Mouse (Mus musculus): ENCODE measurements around the gene Caap1. TPM values are rescaled to one million over a fixed set of nuclear protein-coding genes. Genes with fewer than 3 reads are reported as not detected.

The Caap1 gene
- polyA plus RNA-seq, 1 experiment from 2014 or later: 17.1 TPM

- 94% methylated on average over 4 of the region's 4 CpGs for WGBS
- no peaks in the 10 kb centered on the region for H3K27me3 ChIP-seq (replicated peaks; ENCODE audit: control insufficient read depth, insufficient read depth, low read length)
- H3K9ac ChIP-seq (ENCODE audit: low read depth, low read length): no peak overlapping the region
- no peak overlapping the region for H3K27ac ChIP-seq (replicated peaks; ENCODE audit: low read depth, low read length)
- H3K4me2 ChIP-seq (ENCODE audit: low read depth, low read length): no peak overlapping the region
- DNase-seq (ENCODE audit: low spot score) (no peak), ATAC-seq (ENCODE audit: low read depth) (no peak)
- peaks cover 48% of the 10 kb centered on the region for H3K36me3 ChIP-seq (ENCODE audit: control insufficient read depth, insufficient read depth, low read length)
- H3K9me3 ChIP-seq (ENCODE audit: control insufficient read depth, low read length): no peaks in the 10 kb centered on the region
- no peak overlapping the region for H3K4me3 ChIP-seq (ENCODE audit: low read depth, low read length)
- H3K4me1 ChIP-seq (ENCODE audit: control insufficient read depth, insufficient read depth, low read length): no peaks in the 10 kb centered on the region
These were observed 16.1 kb upstream of the Caap1 start for GRCm38 (mm10) chr4:94572677-94573076.

GRCm38 (mm10) chr4:94564297-94564696, 7.7 kb upstream of the Caap1 start:
- Histone ChIP-seq H3K9me3 (ENCODE audit: control insufficient read depth, low read length) (no peaks in the 10 kb centered on the region), H3K27ac (replicated peaks; ENCODE audit: low read depth, low read length) (no peak overlapping the region), H3K4me2 (ENCODE audit: low read depth, low read length) (no peak overlapping the region), H3K4me3 (ENCODE audit: low read depth, low read length) (no peak overlapping the region), H3K9ac (ENCODE audit: low read depth, low read length) (no peak overlapping the region), H3K36me3 (ENCODE audit: control insufficient read depth, insufficient read depth, low read length) (peaks cover 8% of the 10 kb centered on the region), H3K27me3 (replicated peaks; ENCODE audit: control insufficient read depth, insufficient read depth, low read length) (no peaks in the 10 kb centered on the region), H3K4me1 (ENCODE audit: control insufficient read depth, insufficient read depth, low read length) (no peaks in the 10 kb centered on the region)
- ATAC-seq (ENCODE audit: low read depth) (no peak), DNase-seq (ENCODE audit: low spot score) (no peak)

DNA sequence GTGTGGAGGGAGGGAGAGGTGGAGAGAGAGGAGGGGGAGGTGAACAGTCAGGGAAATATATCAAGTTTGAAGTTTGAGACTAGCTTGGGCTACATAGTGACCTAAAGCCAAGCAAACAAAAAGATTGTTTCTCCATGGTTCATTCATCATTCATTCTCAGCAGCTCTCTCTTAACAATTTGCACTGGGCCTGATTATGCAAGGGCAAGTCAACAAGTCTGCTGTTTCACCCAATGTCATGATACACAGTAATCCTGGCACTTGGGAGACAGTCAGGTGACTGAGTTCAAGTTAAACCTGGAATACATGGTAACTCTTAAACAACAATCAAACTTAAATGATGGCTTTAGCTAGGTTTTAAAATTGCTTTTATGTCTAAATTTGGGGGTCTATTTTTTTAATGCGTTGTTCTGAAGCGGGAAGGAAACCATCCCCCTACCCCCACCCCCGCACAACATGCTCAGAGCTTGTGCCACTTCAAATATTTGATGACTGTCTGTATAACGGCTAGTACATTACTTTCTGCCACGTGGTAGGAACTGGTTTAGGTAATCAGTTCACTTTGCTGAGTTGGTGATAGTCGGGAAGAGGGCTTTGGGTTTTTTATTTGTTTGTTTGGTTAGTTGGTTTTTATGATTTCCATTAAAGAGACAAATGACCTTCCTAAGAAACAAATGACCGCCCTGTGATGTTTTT, 5.5 kb upstream of the Caap1 start:
- Histone ChIP-seq H3K4me2 (ENCODE audit: low read depth, low read length) (no peak overlapping the region), H3K36me3 (ENCODE audit: control insufficient read depth, insufficient read depth, low read length) (no peaks in the 10 kb centered on the region), H3K9me3 (ENCODE audit: control insufficient read depth, low read length) (no peaks in the 10 kb centered on the region), H3K4me3 (ENCODE audit: low read depth, low read length) (no peak overlapping the region), H3K4me1 (ENCODE audit: control insufficient read depth, insufficient read depth, low read length) (no peaks in the 10 kb centered on the region), H3K27me3 (replicated peaks; ENCODE audit: control insufficient read depth, insufficient read depth, low read length) (no peaks in the 10 kb centered on the region), H3K9ac (ENCODE audit: low read depth, low read length) (no peak overlapping the region), H3K27ac (replicated peaks; ENCODE audit: low read depth, low read length) (no peak overlapping the region)
- 76% methylated on average over 7 of the region's 7 CpGs for WGBS
- ATAC-seq (ENCODE audit: low read depth) (no peak), DNase-seq (ENCODE audit: low spot score) (no peak)

GRCm38 (mm10) chr4:94560316-94560715, 3.7 kb upstream of the Caap1 start:
- Histone ChIP-seq H3K9ac (ENCODE audit: low read depth, low read length) (no peak overlapping the region), H3K4me1 (ENCODE audit: control insufficient read depth, insufficient read depth, low read length) (peaks cover 5% of the 10 kb centered on the region; the same call in 1 of the 2 replicates), H3K4me3 (ENCODE audit: low read depth, low read length) (no peak overlapping the region), H3K27me3 (replicated peaks; ENCODE audit: control insufficient read depth, insufficient read depth, low read length) (no peaks in the 10 kb centered on the region), H3K4me2 (ENCODE audit: low read depth, low read length) (no peak overlapping the region), H3K9me3 (ENCODE audit: control insufficient read depth, low read length) (no peaks in the 10 kb centered on the region), H3K36me3 (ENCODE audit: control insufficient read depth, insufficient read depth, low read length) (no peaks in the 10 kb centered on the region), H3K27ac (replicated peaks; ENCODE audit: low read depth, low read length) (no peak overlapping the region)
- no peak for DNase-seq (ENCODE audit: low spot score)
- WGBS: 68% methylated on average over 1 of the region's 1 CpGs
- ATAC-seq (ENCODE audit: low read depth): no peak

- 67% methylated on average over 2 of the region's 2 CpGs for WGBS
- no peak overlapping the region for H3K9ac ChIP-seq (ENCODE audit: low read depth, low read length)
These were observed 2.7 kb upstream of the Caap1 start for GRCm38 (mm10) chr4:94559266-94559665.

DNA sequence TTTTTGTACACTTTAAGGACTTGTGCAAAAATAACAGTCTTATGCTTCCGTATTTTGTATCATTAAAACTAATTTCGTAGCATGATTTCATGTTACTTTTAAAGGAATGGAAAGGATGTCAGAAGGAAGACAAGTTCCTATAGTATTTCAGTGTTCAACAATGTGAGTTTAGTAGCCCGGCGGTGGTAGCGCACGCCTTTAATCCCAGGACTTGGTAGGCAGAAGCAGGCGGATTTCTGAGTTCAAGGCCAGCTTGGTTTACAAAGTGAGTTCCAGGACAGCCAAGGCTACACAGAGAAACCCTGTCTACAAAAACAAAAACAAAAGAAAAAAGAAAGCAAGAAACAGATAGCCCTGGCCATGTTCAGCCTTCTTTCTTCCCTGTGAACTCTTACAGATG, 549 bp upstream of the Caap1 start:
- Histone ChIP-seq H3K9ac (ENCODE audit: low read depth, low read length) (no peak overlapping the region), H3K4me3 (ENCODE audit: low read depth, low read length) (peak overlapping the region; percentile 83), H3K4me1 (ENCODE audit: control insufficient read depth, insufficient read depth, low read length) (peaks cover 6% of the 10 kb centered on the region; the same call in 1 of the 2 replicates), H3K27me3 (replicated peaks; ENCODE audit: control insufficient read depth, insufficient read depth, low read length) (no peaks in the 10 kb centered on the region), H3K4me2 (ENCODE audit: low read depth, low read length) (peak overlapping the region; percentile 68), H3K9me3 (ENCODE audit: control insufficient read depth, low read length) (no peaks in the 10 kb centered on the region), H3K36me3 (ENCODE audit: control insufficient read depth, insufficient read depth, low read length) (no peaks in the 10 kb centered on the region), H3K27ac (replicated peaks; ENCODE audit: low read depth, low read length) (peak overlapping the region; percentile 83; the same call in 1 of the 2 replicates)
- ATAC-seq (ENCODE audit: low read depth) (no peak), DNase-seq (ENCODE audit: low spot score) (no peak)
- 77% methylated on average over 7 of the region's 7 CpGs for WGBS

More at GRCm38 (mm10) chr4:94559266-94559665, 2.7 kb upstream of the Caap1 start:
- ATAC-seq (ENCODE audit: low read depth): no peak
- Histone ChIP-seq H3K9me3 (ENCODE audit: control insufficient read depth, low read length) (no peaks in the 10 kb centered on the region), H3K27ac (replicated peaks; ENCODE audit: low read depth, low read length) (no peak overlapping the region), H3K4me1 (ENCODE audit: control insufficient read depth, insufficient read depth, low read length) (peaks cover 6% of the 10 kb centered on the region; the same call in 1 of the 2 replicates), H3K36me3 (ENCODE audit: control insufficient read depth, insufficient read depth, low read length) (no peaks in the 10 kb centered on the region), H3K4me2 (ENCODE audit: low read depth, low read length) (no peak overlapping the region), H3K4me3 (ENCODE audit: low read depth, low read length) (no peak overlapping the region), H3K27me3 (replicated peaks; ENCODE audit: control insufficient read depth, insufficient read depth, low read length) (no peaks in the 10 kb centered on the region)
- DNase-seq (ENCODE audit: low spot score): no peak

DNA sequence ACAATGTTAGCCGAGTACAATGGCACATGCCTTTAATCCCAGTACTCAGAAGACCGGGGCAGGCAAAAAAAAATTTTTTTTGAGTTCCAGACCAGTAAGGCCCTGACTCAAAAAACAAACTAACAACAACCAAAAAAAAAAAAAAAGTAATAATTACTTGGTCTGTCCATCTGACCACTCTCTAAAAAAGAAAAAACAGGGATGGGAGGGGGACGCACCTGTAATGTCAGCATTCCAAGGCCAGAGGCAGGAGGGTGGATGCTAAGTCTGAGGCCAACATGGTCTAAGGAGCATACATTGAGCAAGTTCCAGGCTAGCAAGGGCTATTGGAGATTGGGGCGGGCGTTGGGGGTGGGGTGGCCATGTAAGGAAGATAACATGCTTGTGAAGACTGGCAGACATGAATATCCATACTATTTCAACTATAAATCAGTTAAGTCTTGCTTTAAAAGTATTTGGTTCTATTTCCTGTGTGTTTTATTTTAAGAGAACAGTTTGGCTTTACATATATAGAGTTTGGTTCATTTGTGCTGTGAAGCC, 1.6 kb downstream of the Caap1 start:
- Histone ChIP-seq H3K27ac (replicated peaks; ENCODE audit: low read depth, low read length) (no peak overlapping the region), H3K4me1 (ENCODE audit: control insufficient read depth, insufficient read depth, low read length) (peaks cover 6% of the 10 kb centered on the region; the same call in 1 of the 2 replicates), H3K4me3 (ENCODE audit: low read depth, low read length) (peak overlapping the region; percentile 83; the same call in 1 of the 2 replicates), H3K9me3 (ENCODE audit: control insufficient read depth, low read length) (no peaks in the 10 kb centered on the region), H3K27me3 (replicated peaks; ENCODE audit: control insufficient read depth, insufficient read depth, low read length) (no peaks in the 10 kb centered on the region), H3K9ac (ENCODE audit: low read depth, low read length) (no peak overlapping the region), H3K36me3 (ENCODE audit: control insufficient read depth, insufficient read depth, low read length) (0 out of 2 replicates have a peak, but pooled peaks cover 2% of the 10 kb centered on the region), H3K4me2 (ENCODE audit: low read depth, low read length) (peak overlapping the region; percentile 68)
- DNase-seq (ENCODE audit: low spot score) (no peak), ATAC-seq (ENCODE audit: low read depth) (no peak)
- 90% methylated on average over 5 of the region's 5 CpGs for WGBS

DNA sequence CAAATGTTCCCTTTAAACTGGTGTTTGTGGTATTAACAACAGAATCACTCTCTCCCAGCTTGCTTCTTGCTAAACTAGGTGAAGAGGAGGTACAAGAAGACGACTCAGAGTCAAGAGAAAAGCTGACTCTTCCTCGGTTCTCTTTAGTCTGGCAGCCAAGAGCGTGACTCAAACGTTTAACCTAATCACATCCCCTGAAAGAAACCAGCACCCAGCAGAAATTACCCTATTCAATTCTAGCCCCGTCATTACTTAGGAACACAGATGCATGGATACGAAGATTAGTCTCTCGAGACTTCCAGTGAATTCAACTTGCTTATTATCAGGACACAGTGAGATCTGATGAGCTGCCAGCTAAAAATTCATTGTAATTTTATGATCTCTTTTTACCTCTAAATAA, 12.3 kb downstream of the Caap1 start:
- H3K9me3 ChIP-seq (ENCODE audit: control insufficient read depth, low read length): no peaks in the 10 kb centered on the region
- H3K36me3 ChIP-seq (ENCODE audit: control insufficient read depth, insufficient read depth, low read length): peaks cover 30% of the 10 kb centered on the region
- no peak overlapping the region for H3K4me3 ChIP-seq (ENCODE audit: low read depth, low read length)
- 76% methylated on average over 7 of the region's 7 CpGs for WGBS
- peak; percentile 5 for DNase-seq (ENCODE audit: low spot score)
- H3K9ac ChIP-seq (ENCODE audit: low read depth, low read length): no peak overlapping the region
- 0 out of 2 replicates have a peak, but pooled peaks have one; percentile 37 for ATAC-seq (ENCODE audit: low read depth)
- H3K27me3 ChIP-seq (replicated peaks; ENCODE audit: control insufficient read depth, insufficient read depth, low read length): no peaks in the 10 kb centered on the region
- H3K4me2 ChIP-seq (ENCODE audit: low read depth, low read length): no peak overlapping the region
- H3K4me1 ChIP-seq (ENCODE audit: control insufficient read depth, insufficient read depth, low read length): no peaks in the 10 kb centered on the region
- H3K27ac ChIP-seq (replicated peaks; ENCODE audit: low read depth, low read length): no peak overlapping the region

DNA sequence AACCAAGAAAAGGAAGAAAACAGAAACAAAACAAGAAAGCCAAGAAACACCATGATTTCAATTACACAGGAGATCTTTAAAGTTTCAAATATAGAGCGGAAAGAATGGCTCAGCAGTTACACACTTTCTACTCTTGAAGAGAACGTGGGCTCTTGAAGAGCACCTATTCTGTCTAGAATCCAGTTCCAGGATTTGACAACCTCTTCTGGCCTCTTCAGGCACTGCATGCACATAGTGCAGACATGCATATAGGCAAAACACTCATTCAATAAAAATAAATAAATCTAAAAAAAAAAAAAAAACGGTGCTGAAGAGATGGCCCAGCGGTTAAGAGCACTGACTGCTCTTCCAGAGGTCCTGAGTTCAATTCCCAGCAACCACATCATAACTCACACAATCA, 13.6 kb downstream of the Caap1 start:
- H3K9ac ChIP-seq (ENCODE audit: low read depth, low read length): no peak overlapping the region
- H3K4me3 ChIP-seq (ENCODE audit: low read depth, low read length): no peak overlapping the region
- H3K4me1 ChIP-seq (ENCODE audit: control insufficient read depth, insufficient read depth, low read length): no peaks in the 10 kb centered on the region
- peaks cover 38% of the 10 kb centered on the region for H3K36me3 ChIP-seq (ENCODE audit: control insufficient read depth, insufficient read depth, low read length)
- no peak overlapping the region for H3K4me2 ChIP-seq (ENCODE audit: low read depth, low read length)
- no peak overlapping the region for H3K27ac ChIP-seq (replicated peaks; ENCODE audit: low read depth, low read length)
- ATAC-seq (ENCODE audit: low read depth): no peak
- no peak for DNase-seq (ENCODE audit: low spot score)
- 92% methylated on average over 4 of the region's 4 CpGs for WGBS
- H3K27me3 ChIP-seq (replicated peaks; ENCODE audit: control insufficient read depth, insufficient read depth, low read length): no peaks in the 10 kb centered on the region
- no peaks in the 10 kb centered on the region for H3K9me3 ChIP-seq (ENCODE audit: control insufficient read depth, low read length)
